Mouse (Mus musculus): ENCODE data around the gene Olfm2. TPM values are rescaled to one million over a fixed set of nuclear protein-coding genes. Genes with fewer than 3 reads are reported as not detected.

The Olfm2 gene
- polyA plus RNA-seq, 1 experiment: 2.2 TPM

DNA sequence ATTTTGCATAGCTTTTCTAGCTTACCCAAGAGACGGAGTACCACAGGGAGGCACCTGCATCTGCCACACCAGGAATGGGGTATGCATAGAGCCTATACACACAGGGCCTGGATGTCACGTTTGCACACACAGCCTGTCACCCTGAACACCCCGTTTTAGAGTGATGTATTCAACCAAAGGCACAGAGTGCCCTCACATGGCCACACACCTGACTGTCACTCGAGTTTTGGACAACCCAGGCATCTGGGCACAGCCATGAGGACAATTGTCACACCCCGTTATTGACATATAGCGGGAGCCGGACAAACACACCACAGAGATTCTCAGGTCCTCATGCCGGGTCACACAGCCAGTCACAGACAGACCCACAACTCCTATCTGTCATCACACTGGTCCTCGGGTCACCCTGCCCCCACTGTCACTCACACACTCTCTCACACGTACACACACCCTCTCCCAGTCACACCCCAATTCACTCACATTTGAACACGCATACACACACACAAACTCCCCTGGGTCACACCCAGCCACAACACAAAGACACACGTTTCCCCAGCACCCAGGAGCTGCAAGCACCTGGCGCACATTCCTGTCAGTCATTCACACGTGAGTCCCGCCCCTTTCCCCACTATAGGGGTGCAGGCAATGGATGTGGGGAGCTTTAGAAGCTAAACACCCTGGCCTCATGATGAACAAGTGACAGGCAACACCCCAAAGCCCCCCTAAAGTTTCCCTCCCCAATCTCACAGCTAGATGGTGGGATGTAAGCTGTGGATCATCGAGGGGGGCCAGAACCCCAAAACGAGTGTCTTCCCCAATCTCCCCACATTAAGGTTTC is 801 bp downstream of the Olfm2 start:
- no peak overlapping the region for H3K27ac ChIP-seq (ENCODE audit: insufficient read depth, low read depth, low read length)
- peaks cover 29% of the 10 kb centered on the region for H3K27me3 ChIP-seq (ENCODE audit: control insufficient read depth, insufficient read depth, low read length)
- no peaks in the 10 kb centered on the region for H3K4me1 ChIP-seq (ENCODE audit: control insufficient read depth, insufficient read depth, insufficient read length, low read length)
- WGBS: 9% methylated on average over 17 of the region's 17 CpGs
- no peak overlapping the region for H3K4me3 ChIP-seq (ENCODE audit: low read depth, low read length)
- no peak for TF ChIP-seq POLR2A (IDR thresholded peaks at IDR 0.05; ENCODE audit: low read depth, low read length)
- TF ChIP-seq CTCF (IDR thresholded peaks at IDR 0.05; ENCODE audit: extremely low read depth, insufficient read length, insufficient replicate concordance, low read depth, low read length): no peak
- H3K36me3 ChIP-seq (ENCODE audit: control insufficient read depth, insufficient read depth, low read length): no peaks in the 10 kb centered on the region

DNA sequence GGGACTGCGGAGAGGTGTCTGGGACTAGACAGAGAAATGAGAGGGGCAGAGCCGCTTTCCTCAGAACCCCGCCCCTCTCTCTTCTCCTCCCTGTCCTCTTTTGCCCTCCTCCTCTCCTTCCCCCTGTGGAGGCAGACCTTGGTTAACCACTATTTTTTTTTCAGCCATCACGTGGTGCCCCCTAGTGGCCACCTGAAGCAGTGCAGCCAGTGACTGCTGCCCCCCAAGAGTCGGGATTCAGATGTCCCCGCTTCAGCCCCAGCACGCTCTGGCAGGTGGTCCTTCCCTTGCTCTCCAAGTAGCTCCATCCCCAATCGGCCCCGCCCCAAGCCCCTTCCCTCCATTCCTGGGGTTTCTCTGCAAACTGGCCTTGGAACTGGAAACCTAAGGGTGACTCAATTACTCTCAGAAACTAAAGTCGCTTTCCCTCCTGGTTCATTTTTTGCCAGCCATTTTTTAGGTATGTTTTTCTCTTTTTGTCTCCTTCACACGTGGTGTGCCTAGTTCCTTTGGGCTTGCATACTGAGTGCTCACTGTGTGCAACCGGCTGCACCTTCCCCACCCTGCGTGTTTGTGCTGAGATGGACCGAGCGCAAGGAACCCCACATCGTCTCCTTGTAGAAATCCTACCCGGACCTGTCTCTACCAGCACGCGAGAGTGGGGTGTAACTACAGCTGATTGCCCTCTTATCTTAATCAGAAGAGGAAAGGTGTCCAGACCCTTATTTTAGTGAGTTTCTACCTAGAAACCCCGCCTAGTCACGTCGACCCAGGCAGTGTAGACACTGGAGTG is 2.0 kb downstream of the Olfm2 start:
- WGBS: 23% methylated on average over 22 of the region's 22 CpGs
- Histone ChIP-seq H3K27me3 (ENCODE audit: control insufficient read depth, insufficient read depth, low read length) (peaks cover 31% of the 10 kb centered on the region), H3K36me3 (ENCODE audit: control insufficient read depth, insufficient read depth, low read length) (no peaks in the 10 kb centered on the region), H3K4me3 (ENCODE audit: low read depth, low read length) (no peak overlapping the region), H3K4me1 (ENCODE audit: control insufficient read depth, insufficient read depth, insufficient read length, low read length) (no peaks in the 10 kb centered on the region), H3K27ac (ENCODE audit: insufficient read depth, low read depth, low read length) (no peak overlapping the region)
- TF ChIP-seq POLR2A (IDR thresholded peaks at IDR 0.05; ENCODE audit: low read depth, low read length) (no peak), CTCF (IDR thresholded peaks at IDR 0.05; ENCODE audit: extremely low read depth, insufficient read length, insufficient replicate concordance, low read depth, low read length) (peak; percentile 55; the same call in 1 of the 2 replicates)

DNA sequence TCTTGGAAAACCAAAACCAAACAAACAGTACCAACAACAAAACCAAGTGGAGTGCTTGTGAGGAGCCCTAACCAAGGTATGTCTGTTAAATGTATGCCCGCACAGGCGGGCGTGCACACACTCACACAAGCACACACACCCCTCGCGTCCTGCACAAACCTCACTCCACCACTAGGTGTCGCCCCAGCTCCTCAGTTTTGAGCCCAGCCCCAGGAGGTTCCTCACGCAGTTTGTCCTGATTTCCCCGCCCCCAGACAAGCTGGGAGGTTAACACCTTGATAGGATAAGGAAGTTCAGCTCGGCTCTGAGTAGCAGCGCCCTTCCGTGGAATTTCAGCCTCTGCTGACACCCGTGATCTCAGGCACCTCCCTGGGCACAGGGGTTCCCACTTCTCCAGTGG is 5.7 kb downstream of the Olfm2 start:
- 2% methylated on average over 12 of the region's 12 CpGs for WGBS
- 0 out of 2 replicates have a peak overlapping the region, but pooled peaks have one; percentile 12 for H3K4me3 ChIP-seq (ENCODE audit: low read depth, low read length)
- no peaks in the 10 kb centered on the region for H3K36me3 ChIP-seq (ENCODE audit: control insufficient read depth, insufficient read depth, low read length)
- no peaks in the 10 kb centered on the region for H3K4me1 ChIP-seq (ENCODE audit: control insufficient read depth, insufficient read depth, insufficient read length, low read length)
- TF ChIP-seq CTCF (IDR thresholded peaks at IDR 0.05; ENCODE audit: extremely low read depth, insufficient read length, insufficient replicate concordance, low read depth, low read length) (peak; percentile 90), POLR2A (IDR thresholded peaks at IDR 0.05; ENCODE audit: low read depth, low read length) (no peak)
- H3K27ac ChIP-seq (ENCODE audit: insufficient read depth, low read depth, low read length): no peak overlapping the region
- peaks cover 12% of the 10 kb centered on the region for H3K27me3 ChIP-seq (ENCODE audit: control insufficient read depth, insufficient read depth, low read length)

DNA sequence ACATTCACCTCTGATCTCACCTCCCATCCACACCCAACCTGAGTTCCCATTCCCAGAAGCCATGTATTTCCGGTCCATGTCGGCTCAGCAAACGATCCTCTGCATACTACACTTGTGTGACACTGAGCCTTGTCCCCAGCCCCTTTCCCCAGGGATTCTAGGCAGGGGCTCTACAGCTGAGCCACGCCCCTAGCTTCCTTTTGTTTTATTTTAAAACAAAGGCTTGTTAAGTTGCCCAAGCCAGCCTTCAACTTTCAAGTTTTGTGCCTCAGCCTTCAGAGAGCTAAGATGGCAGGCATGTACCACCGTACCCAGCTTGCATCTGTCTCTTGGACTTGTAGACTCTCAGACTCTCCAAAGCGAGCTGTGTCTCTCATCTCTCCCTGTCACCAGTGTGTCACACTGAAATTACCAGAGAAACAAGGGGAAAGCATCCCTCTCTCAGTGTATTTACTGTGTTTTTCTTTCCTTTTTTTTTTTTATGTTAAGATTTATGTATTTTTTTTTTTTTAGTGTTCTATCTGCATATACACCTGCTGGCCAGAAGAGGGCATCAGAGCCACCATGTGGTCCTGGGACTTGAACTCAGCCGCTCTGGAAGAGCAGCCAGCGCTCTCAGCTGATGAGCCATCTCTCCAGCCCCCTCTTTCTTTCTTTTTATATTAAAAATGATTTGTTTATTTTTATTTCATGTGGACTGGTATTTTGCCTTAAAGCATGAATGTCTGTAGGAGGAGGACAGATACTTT is 7.7 kb downstream of the Olfm2 start:
- 41% methylated on average over 8 of the region's 8 CpGs for WGBS
- Histone ChIP-seq H3K27ac (ENCODE audit: insufficient read depth, low read depth, low read length) (no peak overlapping the region), H3K4me3 (ENCODE audit: low read depth, low read length) (no peak overlapping the region), H3K27me3 (ENCODE audit: control insufficient read depth, insufficient read depth, low read length) (0 out of 2 replicates have a peak, but pooled peaks cover 2% of the 10 kb centered on the region), H3K4me1 (ENCODE audit: control insufficient read depth, insufficient read depth, insufficient read length, low read length) (no peaks in the 10 kb centered on the region), H3K36me3 (ENCODE audit: control insufficient read depth, insufficient read depth, low read length) (no peaks in the 10 kb centered on the region)
- TF ChIP-seq CTCF (IDR thresholded peaks at IDR 0.05; ENCODE audit: extremely low read depth, insufficient read length, insufficient replicate concordance, low read depth, low read length) (peak; percentile 48; the same call in 1 of the 2 replicates), POLR2A (IDR thresholded peaks at IDR 0.05; ENCODE audit: low read depth, low read length) (no peak)

DNA sequence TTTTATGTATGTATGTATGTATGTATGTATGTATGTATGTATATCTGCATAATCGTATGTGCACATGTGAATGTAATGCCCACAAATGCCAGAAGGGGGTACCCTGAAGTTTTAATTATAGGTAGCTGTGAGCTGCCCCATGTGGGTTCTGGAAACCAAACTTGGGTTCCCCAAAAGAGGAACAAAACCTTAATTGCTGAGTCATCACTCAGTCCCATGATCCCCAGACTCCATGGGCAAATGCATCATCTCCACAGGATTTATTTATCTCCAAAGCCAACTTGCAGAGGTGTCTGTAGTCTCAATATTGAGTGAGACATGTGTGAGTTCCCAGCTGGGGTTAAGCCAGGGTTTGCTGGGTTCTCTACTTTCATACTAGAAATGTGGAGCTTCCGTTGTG is 8.9 kb downstream of the Olfm2 start:
- H3K4me3 ChIP-seq (ENCODE audit: low read depth, low read length): no peak overlapping the region
- WGBS: 92% methylated on average over 2 of the region's 2 CpGs
- H3K27ac ChIP-seq (ENCODE audit: insufficient read depth, low read depth, low read length): no peak overlapping the region
- TF ChIP-seq CTCF (IDR thresholded peaks at IDR 0.05; ENCODE audit: extremely low read depth, insufficient read length, insufficient replicate concordance, low read depth, low read length) (no peak), POLR2A (IDR thresholded peaks at IDR 0.05; ENCODE audit: low read depth, low read length) (no peak)
- 0 out of 2 replicates have a peak, but pooled peaks cover 2% of the 10 kb centered on the region for H3K27me3 ChIP-seq (ENCODE audit: control insufficient read depth, insufficient read depth, low read length)
- no peaks in the 10 kb centered on the region for H3K4me1 ChIP-seq (ENCODE audit: control insufficient read depth, insufficient read depth, insufficient read length, low read length)
- no peaks in the 10 kb centered on the region for H3K36me3 ChIP-seq (ENCODE audit: control insufficient read depth, insufficient read depth, low read length)

DNA sequence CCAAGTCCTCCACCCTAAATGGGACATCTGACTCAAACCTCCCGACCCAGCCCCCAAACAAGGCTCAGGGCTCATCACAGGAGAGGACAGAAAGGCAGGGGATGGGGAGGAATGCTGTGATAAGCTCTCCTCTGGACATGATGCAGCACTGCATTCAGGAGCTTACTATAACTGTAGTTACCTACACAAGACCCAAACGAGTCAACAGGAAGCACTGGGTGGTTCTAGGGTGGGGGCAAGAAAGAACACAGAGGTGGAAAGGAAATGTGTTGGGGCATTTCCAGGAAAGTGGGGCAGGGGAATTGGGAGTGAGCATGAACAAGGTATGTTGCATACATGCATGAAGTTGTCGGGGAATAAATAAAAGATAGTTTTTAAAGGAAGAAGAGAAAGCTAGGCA is 11.5 kb downstream of the Olfm2 start:
- H3K4me3 ChIP-seq (ENCODE audit: low read depth, low read length): no peak overlapping the region
- no peak overlapping the region for H3K27ac ChIP-seq (ENCODE audit: insufficient read depth, low read depth, low read length)
- TF ChIP-seq POLR2A (IDR thresholded peaks at IDR 0.05; ENCODE audit: low read depth, low read length) (no peak), CTCF (IDR thresholded peaks at IDR 0.05; ENCODE audit: extremely low read depth, insufficient read length, insufficient replicate concordance, low read depth, low read length) (no peak)
- no peaks in the 10 kb centered on the region for H3K4me1 ChIP-seq (ENCODE audit: control insufficient read depth, insufficient read depth, insufficient read length, low read length)
- H3K36me3 ChIP-seq (ENCODE audit: control insufficient read depth, insufficient read depth, low read length): no peaks in the 10 kb centered on the region
- H3K27me3 ChIP-seq (ENCODE audit: control insufficient read depth, insufficient read depth, low read length): no peaks in the 10 kb centered on the region
- 58% methylated on average over 3 of the region's 3 CpGs for WGBS
